Mouse (Mus musculus): ENCODE results near the gene Tcf21. TPM values are rescaled to one million over a fixed set of nuclear protein-coding genes. Genes with fewer than 3 reads are reported as not detected.
A peak's percentile ranks its signal among the peaks of the same experiment; 100 is the strongest.

The Tcf21 gene
- polyA plus RNA-seq, 1 experiment from 2014 or later, result 12.3 TPM

GRCm38 (mm10) chr10:22822896-22823295 lies 2.9 kb upstream of the Tcf21 start:
- Histone ChIP-seq H3K36me3 (no peaks in the 10 kb centered on the region), H3K4me1 (no peaks in the 10 kb centered on the region), H3K27ac (no peak overlapping the region), H3K9ac (no peak overlapping the region), H3K4me2 (no peak overlapping the region), H3K4me3 (no peak overlapping the region), H3K27me3 (replicated peaks) (peaks cover 58% of the 10 kb centered on the region), H3K9me3 (replicated peaks) (no peaks in the 10 kb centered on the region)
- ATAC-seq, result no peak
- WGBS (ENCODE audit: insufficient replicate concordance), result 23% methylated on average over 6 of the region's 6 CpGs

GRCm38 (mm10) chr10:22822486-22822885 lies 2.5 kb upstream of the Tcf21 start:
- WGBS (ENCODE audit: insufficient replicate concordance), result 19% methylated on average over 5 of the region's 5 CpGs
- Histone ChIP-seq H3K4me1 (no peaks in the 10 kb centered on the region), H3K27ac (no peak overlapping the region)

GRCm38 (mm10) chr10:22821709-22822108 lies 1.7 kb upstream of the Tcf21 start:
- no peak overlapping the region for H3K4me3 ChIP-seq
- no peaks in the 10 kb centered on the region for H3K9me3 ChIP-seq (replicated peaks)
- no peak overlapping the region for H3K9ac ChIP-seq
- no peaks in the 10 kb centered on the region for H3K4me1 ChIP-seq
- H3K27me3 ChIP-seq (replicated peaks), result peaks cover 66% of the 10 kb centered on the region
- H3K36me3 ChIP-seq, result no peaks in the 10 kb centered on the region
- H3K4me2 ChIP-seq, result no peak overlapping the region
- WGBS (ENCODE audit: insufficient replicate concordance), result 12% methylated on average over 5 of the region's 5 CpGs
- no peak for ATAC-seq
- no peak overlapping the region for H3K27ac ChIP-seq

More at GRCm38 (mm10) chr10:22822486-22822885, 2.5 kb upstream of the Tcf21 start:
- Histone ChIP-seq H3K4me2 (no peak overlapping the region), H3K9ac (no peak overlapping the region), H3K9me3 (replicated peaks) (no peaks in the 10 kb centered on the region), H3K36me3 (no peaks in the 10 kb centered on the region), H3K4me3 (no peak overlapping the region), H3K27me3 (replicated peaks) (peaks cover 62% of the 10 kb centered on the region)
- ATAC-seq, result no peak

GRCm38 (mm10) chr10:22821267-22821666 lies 1.3 kb upstream of the Tcf21 start:
- Histone ChIP-seq H3K27me3 (replicated peaks) (peaks cover 71% of the 10 kb centered on the region), H3K4me3 (no peak overlapping the region), H3K4me2 (no peak overlapping the region), H3K9me3 (replicated peaks) (no peaks in the 10 kb centered on the region), H3K9ac (no peak overlapping the region), H3K4me1 (no peaks in the 10 kb centered on the region), H3K36me3 (no peaks in the 10 kb centered on the region), H3K27ac (no peak overlapping the region)
- WGBS (ENCODE audit: insufficient replicate concordance), result 32% methylated on average over 1 of the region's 1 CpGs
- no peak for ATAC-seq

GRCm38 (mm10) chr10:22820841-22821240 lies 867 bp upstream of the Tcf21 start:
- Histone ChIP-seq H3K27me3 (replicated peaks) (peaks cover 75% of the 10 kb centered on the region), H3K4me1 (no peaks in the 10 kb centered on the region), H3K27ac (no peak overlapping the region), H3K9me3 (replicated peaks) (no peaks in the 10 kb centered on the region), H3K4me2 (no peak overlapping the region), H3K4me3 (no peak overlapping the region), H3K36me3 (no peaks in the 10 kb centered on the region), H3K9ac (no peak overlapping the region)
- no peak for ATAC-seq
- WGBS (ENCODE audit: insufficient replicate concordance), result 28% methylated on average over 2 of the region's 2 CpGs

- H3K4me3 ChIP-seq, result peak overlapping the region; percentile 39
- ATAC-seq, result no peak
- H3K27ac ChIP-seq, result peak overlapping the region; percentile 22; the same call in 1 of the 2 replicates
- peak overlapping the region; percentile 6; the same call in 1 of the 2 replicates for H3K4me2 ChIP-seq
- no peaks in the 10 kb centered on the region for H3K9me3 ChIP-seq (replicated peaks)
- WGBS (ENCODE audit: insufficient replicate concordance), result 3% methylated on average over 42 of the region's 42 CpGs
- H3K4me1 ChIP-seq, result no peaks in the 10 kb centered on the region
- no peaks in the 10 kb centered on the region for H3K36me3 ChIP-seq
- H3K27me3 ChIP-seq (replicated peaks), result peaks cover 90% of the 10 kb centered on the region
- H3K9ac ChIP-seq, result peak overlapping the region; percentile 62
These were observed 619 bp downstream of the Tcf21 start for GRCm38 (mm10) chr10:22819239-22819870.

- Histone ChIP-seq H3K9ac (0 out of 2 replicates have a peak overlapping the region, but pooled peaks have one; percentile 62), H3K9me3 (replicated peaks) (no peaks in the 10 kb centered on the region), H3K4me2 (peak overlapping the region; percentile 6; the same call in 1 of the 2 replicates), H3K4me3 (peak overlapping the region; percentile 39), H3K36me3 (no peaks in the 10 kb centered on the region), H3K4me1 (no peaks in the 10 kb centered on the region), H3K27me3 (replicated peaks) (peaks cover 91% of the 10 kb centered on the region), H3K27ac (peak overlapping the region; percentile 22; the same call in 1 of the 2 replicates)
- WGBS (ENCODE audit: insufficient replicate concordance), result 2% methylated on average over 12 of the region's 12 CpGs
- no peak for ATAC-seq
These were observed 1.3 kb downstream of the Tcf21 start for GRCm38 (mm10) chr10:22818600-22819238.

- peak overlapping the region; percentile 19 for H3K4me3 ChIP-seq
- H3K36me3 ChIP-seq, result no peaks in the 10 kb centered on the region
- H3K4me2 ChIP-seq, result 0 out of 2 replicates have a peak overlapping the region, but pooled peaks have one; percentile 10
- H3K27ac ChIP-seq, result no peak overlapping the region
- no peaks in the 10 kb centered on the region for H3K9me3 ChIP-seq (replicated peaks)
- no peak for ATAC-seq
- 10% methylated on average over 4 of the region's 4 CpGs for whole genome bisulfite sequencing (ENCODE audit: insufficient replicate concordance)
- no peak overlapping the region for H3K9ac ChIP-seq
- peaks cover 94% of the 10 kb centered on the region for H3K27me3 ChIP-seq (replicated peaks)
- H3K4me1 ChIP-seq, result no peaks in the 10 kb centered on the region
These were observed 2.0 kb downstream of the Tcf21 start for GRCm38 (mm10) chr10:22817976-22818375.

GRCm38 (mm10) chr10:22817561-22817960 lies 2.4 kb downstream of the Tcf21 start:
- H3K27ac ChIP-seq, result no peak overlapping the region

GRCm38 (mm10) chr10:22816237-22816762 lies 3.7 kb downstream of the Tcf21 start:
- Histone ChIP-seq H3K4me1 (no peaks in the 10 kb centered on the region), H3K36me3 (no peaks in the 10 kb centered on the region), H3K4me2 (0 out of 2 replicates have a peak overlapping the region, but pooled peaks have one; percentile 20), H3K9ac (no peak overlapping the region), H3K27ac (no peak overlapping the region), H3K9me3 (replicated peaks) (no peaks in the 10 kb centered on the region), H3K4me3 (no peak overlapping the region), H3K27me3 (replicated peaks) (peaks cover 92% of the 10 kb centered on the region)
- ATAC-seq, result no peak
- 1% methylated on average over 28 of the region's 28 CpGs for WGBS (ENCODE audit: insufficient replicate concordance)

More at GRCm38 (mm10) chr10:22817561-22817960, 2.4 kb downstream of the Tcf21 start:
- peak overlapping the region; percentile 19 for H3K4me3 ChIP-seq
- no peak for ATAC-seq
- WGBS (ENCODE audit: insufficient replicate concordance), result under 1% methylated on average over 18 of the region's 18 CpGs
- no peaks in the 10 kb centered on the region for H3K4me1 ChIP-seq
- H3K36me3 ChIP-seq, result no peaks in the 10 kb centered on the region
- peaks cover 92% of the 10 kb centered on the region for H3K27me3 ChIP-seq (replicated peaks)
- no peak overlapping the region for H3K9ac ChIP-seq
- no peaks in the 10 kb centered on the region for H3K9me3 ChIP-seq (replicated peaks)
- H3K4me2 ChIP-seq, result 0 out of 2 replicates have a peak overlapping the region, but pooled peaks have one; percentile 10

GRCm38 (mm10) chr10:22815461-22816236 lies 4.3 kb downstream of the Tcf21 start:
- Histone ChIP-seq H3K27ac (no peak overlapping the region), H3K4me1 (no peaks in the 10 kb centered on the region), H3K4me2 (0 out of 2 replicates have a peak overlapping the region, but pooled peaks have one; percentile 20), H3K9ac (no peak overlapping the region), H3K9me3 (replicated peaks) (no peaks in the 10 kb centered on the region), H3K36me3 (no peaks in the 10 kb centered on the region), H3K27me3 (replicated peaks) (peaks cover 90% of the 10 kb centered on the region), H3K4me3 (no peak overlapping the region)
- no peak for ATAC-seq
- WGBS (ENCODE audit: insufficient replicate concordance), result 2% methylated on average over 19 of the region's 19 CpGs
